Mouse (Mus musculus) limb, embryonic 13.5 days (tissue): ENCODE data around the gene Cpa2. TPM values are rescaled to one million over a fixed set of nuclear protein-coding genes. Genes with fewer than 3 reads are reported as not detected.

ENCODE experiments used
- ATAC-seq: fragments of 200-750 bp; cut with Nextera tagmentation; 2 replicates; pipeline ENCODE4 v1.8.0; 2017; ENCODE audit warnings: low read depth, moderate number of reproducible peaks, moderate TSS enrichment; ENCODE audit not compliant: low FRiP score
- H3K27ac ChIP-seq: fragments of 300-500 bp; sonication (generic); 2 replicates; pipeline ENCODE4 v1.5.1; 2015; ENCODE audit warnings: inconsistent platforms, mild to moderate bottlenecking, moderate library complexity
- H3K27me3 ChIP-seq: fragments of 300-500 bp; sonication (generic); 2 replicates; pipeline ENCODE4 v1.6.1; 2015; ENCODE audit warnings: mild to moderate bottlenecking, inconsistent platforms
- H3K36me3 ChIP-seq: fragments of 300-500 bp; sonication (generic); 2 replicates; pipeline ENCODE4 v1.6.1; 2015; ENCODE audit warnings: inconsistent platforms, mild to moderate bottlenecking, moderate library complexity
- H3K4me1 ChIP-seq: fragments of 300-500 bp; sonication (generic); 2 replicates; pipeline ENCODE4 v1.6.1; 2015; ENCODE audit warnings: inconsistent platforms
- H3K4me2 ChIP-seq: fragments of 300-500 bp; sonication (generic); replicated peaks from 2 replicates; pipeline ENCODE4 v1.6.1; 2015; ENCODE audit warnings: inconsistent platforms, mild to moderate bottlenecking, moderate library complexity
- H3K4me3 ChIP-seq: fragments of 300-500 bp; sonication (generic); 2 replicates; pipeline ENCODE4 v1.5.1; 2015; ENCODE audit warnings: moderate library complexity, mild to moderate bottlenecking, inconsistent platforms
- H3K9ac ChIP-seq: fragments of 300-500 bp; sonication (generic); 2 replicates; pipeline ENCODE4 v1.6.1; 2015; ENCODE audit warnings: mild to moderate bottlenecking, inconsistent platforms
- H3K9me3 ChIP-seq: fragments of 300-500 bp; sonication (generic); 2 replicates; pipeline ENCODE4 v1.6.1; 2016; ENCODE audit warnings: inconsistent platforms
- WGBS: fragments of 180-500 bp; shearing (Covaris S2); methylation state at CpG from one replicate; pipeline ENCODE4 v1.1.7; 2015; 5-methylcytosine and 5-hydroxymethylcytosine counted together
- polyA plus RNA-seq: library from polyadenylated mRNA; unstranded; fragments of >200 nt; fragmentation: Nextera tagmentation; extraction: Ambion mirVana; gene quantifications from 2 replicates; pipeline ENCODE4 v1.2.1, GENCODE M21; 2015

Cpa2 gene
- polyA plus RNA-seq: 10.4 and 11.1 TPM in 2 replicates

- Histone ChIP-seq H3K4me2 (no peak within 1 kb of the TSS), H3K4me3 (no peak within 1 kb of the TSS), H3K36me3 (no peaks in the 10 kb centered on the region), H3K9me3 (no peaks in the 10 kb centered on the region), H3K4me1 (peaks cover 64% of the 10 kb centered on the region), H3K9ac (no peak within 1 kb of the TSS), H3K27me3 (no peaks in the 10 kb centered on the region), H3K27ac (peak within 1 kb of the TSS; percentile 86; the same call in 1 of the 2 replicates)
- no peak for ATAC-seq
- WGBS: 46% methylated on average over 11 of the region's 11 CpGs
Measured at GRCm38 (mm10) chr6:30541009-30541799, at the start of gene Cpa2. Cpa2 (plus strand) TSS chr6:30541582.

GRCm38 (mm10) chr6:30499049-30499448 is 42.3 kb upstream of the Cpa2 start:
- H3K4me3 ChIP-seq: no peak overlapping the region
- no peaks in the 10 kb centered on the region for H3K27me3 ChIP-seq
- H3K36me3 ChIP-seq: peaks cover 63% of the 10 kb centered on the region
- ATAC-seq: no peak
- no peaks in the 10 kb centered on the region for H3K9me3 ChIP-seq
- no peak overlapping the region for H3K9ac ChIP-seq
- no peak overlapping the region for H3K4me2 ChIP-seq
- H3K27ac ChIP-seq: no peak overlapping the region
- 81% methylated on average over 3 of the region's 3 CpGs for WGBS
- 0 out of 2 replicates have a peak, but pooled peaks cover 5% of the 10 kb centered on the region for H3K4me1 ChIP-seq

- H3K27me3 ChIP-seq: no peaks in the 10 kb centered on the region
- peaks cover 24% of the 10 kb centered on the region for H3K36me3 ChIP-seq
- peak overlapping the region; percentile 74 for H3K4me2 ChIP-seq
- H3K9ac ChIP-seq: peak overlapping the region; percentile 87
- H3K9me3 ChIP-seq: no peaks in the 10 kb centered on the region
- ATAC-seq: no peak
- H3K4me1 ChIP-seq: peaks cover 10% of the 10 kb centered on the region
- WGBS: 9% methylated on average over 2 of the region's 2 CpGs
- peak overlapping the region; percentile 60 for H3K4me3 ChIP-seq
- H3K27ac ChIP-seq: peak overlapping the region; percentile 97
Measured at GRCm38 (mm10) chr6:30508824-30509223, 32.6 kb upstream of the Cpa2 start.

GRCm38 (mm10) chr6:30509265-30510239 is 31.8 kb upstream of the Cpa2 start, which contains the start of the genes Tmem209 and Ssmem1:
Tmem209 (minus strand) TSS chr6:30509783.
Ssmem1 (plus strand) TSS chr6:30509849.
- H3K27ac ChIP-seq: peak within 1 kb of the TSS; percentile 97
- H3K36me3 ChIP-seq: peaks cover 18% of the 10 kb centered on the region
- WGBS: 0% methylated on average over 37 of the region's 37 CpGs
- H3K9me3 ChIP-seq: no peaks in the 10 kb centered on the region
- H3K4me1 ChIP-seq: peaks cover 14% of the 10 kb centered on the region
- peak; percentile 98 for ATAC-seq
- H3K9ac ChIP-seq: peak within 1 kb of the TSS; percentile 87
- peak within 1 kb of the TSS; percentile 60 for H3K4me3 ChIP-seq
- H3K4me2 ChIP-seq: peak within 1 kb of the TSS; percentile 74
- no peaks in the 10 kb centered on the region for H3K27me3 ChIP-seq

GRCm38 (mm10) chr6:30510291-30510690 is 31.1 kb upstream of the Cpa2 start:
- Histone ChIP-seq H3K4me3 (no peak overlapping the region), H3K4me1 (peaks cover 16% of the 10 kb centered on the region), H3K9me3 (no peaks in the 10 kb centered on the region), H3K9ac (peak overlapping the region; percentile 35; the same call in 1 of the 2 replicates), H3K27me3 (no peaks in the 10 kb centered on the region), H3K4me2 (peak overlapping the region; percentile 74), H3K27ac (peak overlapping the region; percentile 97), H3K36me3 (peaks cover 13% of the 10 kb centered on the region)
- WGBS: 62% methylated on average over 5 of the region's 5 CpGs
- no peak for ATAC-seq

- Histone ChIP-seq H3K4me2 (no peak overlapping the region), H3K27me3 (no peaks in the 10 kb centered on the region), H3K27ac (peak overlapping the region; percentile 80), H3K9ac (no peak overlapping the region), H3K4me1 (peaks cover 20% of the 10 kb centered on the region), H3K9me3 (no peaks in the 10 kb centered on the region), H3K36me3 (no peaks in the 10 kb centered on the region), H3K4me3 (no peak overlapping the region)
- ATAC-seq: no peak
- 6% methylated on average over 9 of the region's 9 CpGs for WGBS
Measured at GRCm38 (mm10) chr6:30514242-30514641, 27.1 kb upstream of the Cpa2 start.

GRCm38 (mm10) chr6:30520400-30520799 is 21.0 kb upstream of the Cpa2 start:
- Histone ChIP-seq H3K27me3 (no peaks in the 10 kb centered on the region), H3K27ac (no peak overlapping the region), H3K36me3 (no peaks in the 10 kb centered on the region), H3K4me2 (no peak overlapping the region), H3K9me3 (no peaks in the 10 kb centered on the region), H3K4me3 (no peak overlapping the region), H3K9ac (no peak overlapping the region), H3K4me1 (peaks cover 17% of the 10 kb centered on the region)
- 64% methylated on average over 11 of the region's 11 CpGs for WGBS
- ATAC-seq: no peak

GRCm38 (mm10) chr6:30525456-30526332 is 15.7 kb upstream of the Cpa2 start:
- 22% methylated on average over 7 of the region's 7 CpGs for WGBS
- H3K4me2 ChIP-seq: no peak overlapping the region
- peaks cover 58% of the 10 kb centered on the region for H3K4me1 ChIP-seq
- H3K27me3 ChIP-seq: no peaks in the 10 kb centered on the region
- H3K9me3 ChIP-seq: no peaks in the 10 kb centered on the region
- no peak overlapping the region for H3K9ac ChIP-seq
- ATAC-seq: no peak
- no peak overlapping the region for H3K4me3 ChIP-seq
- H3K27ac ChIP-seq: peak overlapping the region; percentile 98
- H3K36me3 ChIP-seq: no peaks in the 10 kb centered on the region

- Histone ChIP-seq H3K4me1 (peaks cover 58% of the 10 kb centered on the region), H3K9me3 (no peaks in the 10 kb centered on the region), H3K4me2 (peak overlapping the region; percentile 47), H3K4me3 (no peak overlapping the region), H3K36me3 (no peaks in the 10 kb centered on the region), H3K27ac (peak overlapping the region; percentile 98), H3K27me3 (no peaks in the 10 kb centered on the region), H3K9ac (peak overlapping the region; percentile 56; the same call in 1 of the 2 replicates)
- 8% methylated on average over 19 of the region's 19 CpGs for WGBS
- no peak for ATAC-seq
Measured at GRCm38 (mm10) chr6:30526586-30527515, 14.5 kb upstream of the Cpa2 start.

GRCm38 (mm10) chr6:30528800-30529199 is 12.6 kb upstream of the Cpa2 start:
- no peak for ATAC-seq
- Histone ChIP-seq H3K4me2 (no peak overlapping the region), H3K4me1 (peaks cover 58% of the 10 kb centered on the region), H3K9ac (no peak overlapping the region), H3K27ac (peak overlapping the region; percentile 98; the same call in 1 of the 2 replicates), H3K36me3 (no peaks in the 10 kb centered on the region), H3K4me3 (no peak overlapping the region), H3K27me3 (no peaks in the 10 kb centered on the region), H3K9me3 (no peaks in the 10 kb centered on the region)
- 20% methylated on average over 6 of the region's 6 CpGs for WGBS
